Mouse (Mus musculus) thymus, postnatal 10 days (tissue): ENCODE data around the gene Cbfb.
"Not testable (repeated sequence)": the region's sequence is repeated elsewhere in the genome, so short reads cannot be mapped to it uniquely, and the experiment has no call there.

Experiments
- DNase-seq, 2 experiments: peaks; one replicate each; pipeline ENCODE4 v3.0.0; 2021; ENCODE audit warnings: low spot score in 2 of 2

The Cbfb gene

DNA sequence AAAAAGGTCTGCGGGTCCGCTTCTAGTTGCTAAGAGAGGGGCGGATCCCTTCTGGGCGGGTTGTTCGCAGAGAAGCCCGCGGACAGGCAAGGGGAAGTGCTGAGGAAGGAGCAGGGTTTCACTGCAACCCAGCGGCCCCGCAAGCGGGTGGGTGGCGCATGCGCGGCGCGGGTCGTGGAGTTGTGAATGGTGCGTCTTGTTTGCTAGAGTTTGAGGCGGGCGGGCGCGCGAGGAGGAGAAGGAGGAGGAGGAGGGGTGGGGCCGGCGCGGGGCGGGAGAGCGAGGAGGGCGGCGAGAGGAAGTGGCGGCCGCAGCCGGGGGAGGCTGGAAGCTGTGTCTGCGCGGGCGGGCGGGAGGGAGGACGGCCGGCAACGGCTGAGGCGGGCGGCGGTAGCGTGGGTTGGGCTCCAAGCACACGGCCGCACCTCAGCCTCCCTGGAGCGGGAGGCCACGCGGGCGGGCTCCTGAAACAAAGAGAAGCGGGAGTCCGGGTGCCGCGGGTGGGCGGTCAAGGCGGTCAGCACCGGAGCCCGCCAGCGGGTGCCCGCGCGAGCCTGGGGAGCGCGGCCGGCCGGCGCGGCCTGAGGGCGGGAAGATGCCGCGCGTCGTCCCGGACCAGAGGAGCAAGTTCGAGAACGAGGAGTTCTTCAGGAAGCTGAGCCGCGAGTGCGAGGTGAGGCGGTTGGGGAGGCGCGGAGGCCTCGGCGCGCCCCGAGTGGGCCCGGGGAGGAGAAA lies at the start of gene Cbfb:
Gene Cbfb, plus strand, starts transcription at position 294 of the 735 bp plus-strand sequence.
- peak; percentile 98 for DNase-seq

DNA sequence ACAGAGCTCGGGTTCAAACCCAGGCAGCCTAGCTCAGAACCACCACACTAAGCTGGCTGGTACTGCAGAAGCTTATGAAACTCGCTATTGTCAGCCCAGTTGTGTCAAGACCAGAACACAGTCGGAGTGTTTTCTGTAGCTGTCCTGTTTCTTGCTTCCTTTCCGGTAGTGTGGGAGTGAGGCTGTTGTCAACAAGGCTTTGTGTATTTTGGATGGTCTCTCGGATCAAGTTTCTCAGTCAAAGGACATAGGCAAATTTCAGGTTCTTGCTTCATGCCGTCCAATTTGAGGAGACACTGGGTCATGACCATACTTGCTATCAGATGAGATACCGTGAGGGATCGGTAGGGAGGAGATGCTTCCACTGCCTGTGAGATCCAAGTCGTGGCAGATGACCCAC lies 40.6 kb upstream of the Cbfb start:
- DNase-seq, result no peak

DNA sequence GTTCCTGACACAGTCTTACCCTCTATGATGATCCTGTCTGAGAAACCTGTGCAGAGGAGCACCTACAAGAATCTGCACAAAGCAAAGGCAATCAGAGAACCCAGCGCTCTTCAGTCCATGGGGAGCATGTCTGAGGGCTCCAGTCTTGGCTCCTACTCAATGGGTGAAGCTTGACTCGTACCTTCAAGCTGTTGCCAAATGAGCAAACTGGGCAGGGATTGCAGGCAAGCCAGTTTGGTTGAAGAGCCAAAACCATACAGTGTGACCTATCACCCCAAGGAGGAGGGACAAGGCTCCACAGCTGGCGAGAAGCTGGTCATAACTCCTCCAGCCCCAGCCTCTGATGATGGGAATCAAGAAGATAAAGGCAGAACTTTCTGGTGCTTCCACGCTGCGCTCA lies 39.0 kb upstream of the Cbfb start, which contains the start of gene Ces4a:
Gene Ces4a, plus strand, starts transcription at position 292 of the 400 bp plus-strand sequence.
- DNase-seq, result no peak

DNA sequence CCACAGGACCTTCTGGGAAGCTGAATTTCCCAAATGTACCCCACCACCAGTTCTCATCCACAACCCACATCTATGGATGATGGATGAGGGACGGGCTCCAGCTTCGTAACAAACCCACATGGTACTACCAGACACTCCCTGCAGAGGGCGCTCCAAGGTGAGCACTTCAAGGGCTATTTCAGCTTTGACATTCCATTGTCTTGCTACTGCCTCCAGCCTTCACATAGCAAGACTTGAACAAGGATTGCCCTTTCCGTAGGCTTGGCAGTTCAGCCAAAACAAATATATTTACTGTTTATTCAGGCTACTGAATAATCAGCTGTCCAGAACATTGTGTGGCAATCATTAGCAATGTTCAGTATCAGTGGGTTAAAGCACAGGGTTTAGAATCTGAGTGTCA lies 32.1 kb upstream of the Cbfb start:
- DNase-seq, result peak; percentile 27 to 60

DNA sequence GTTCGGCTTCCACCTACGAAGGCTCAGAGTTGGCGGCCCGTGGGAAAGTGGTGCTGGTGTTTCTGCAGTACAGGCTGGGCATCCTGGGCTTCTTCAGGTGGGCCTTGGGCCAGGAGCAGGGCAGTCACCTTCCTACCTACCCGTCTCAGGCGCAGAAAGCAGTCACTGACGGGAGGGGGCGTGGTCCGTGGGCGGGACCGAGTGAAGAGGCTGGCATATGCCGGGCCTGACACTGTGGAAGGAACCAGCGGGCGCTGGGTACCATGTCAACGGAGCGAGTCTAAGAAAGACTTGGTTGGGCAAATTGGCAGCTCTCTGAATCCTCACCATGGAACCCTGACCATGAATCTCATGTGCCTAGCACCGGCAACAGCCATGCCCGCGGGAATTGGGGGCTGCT lies 28.1 kb upstream of the Cbfb start:
- DNase-seq, result no peak

DNA sequence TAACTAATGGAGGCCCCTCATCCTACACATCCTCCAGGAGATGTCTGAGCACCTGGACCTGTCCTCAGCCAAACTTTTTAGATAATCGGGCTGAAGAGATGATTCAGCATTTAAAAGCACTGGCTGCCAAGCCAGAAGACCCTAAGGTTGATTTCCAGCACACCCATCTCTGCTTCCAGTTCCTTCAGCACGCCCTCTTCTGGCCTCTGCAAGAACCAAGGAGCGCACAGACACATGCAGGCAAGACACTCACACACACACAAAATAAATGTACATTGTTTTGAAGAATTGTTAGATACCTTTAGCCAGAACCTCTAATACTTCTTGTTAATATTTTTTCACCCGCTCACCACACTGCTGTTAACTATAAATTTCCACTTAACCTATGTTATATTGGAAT lies 18.8 kb upstream of the Cbfb start:
- no peak for DNase-seq

DNA sequence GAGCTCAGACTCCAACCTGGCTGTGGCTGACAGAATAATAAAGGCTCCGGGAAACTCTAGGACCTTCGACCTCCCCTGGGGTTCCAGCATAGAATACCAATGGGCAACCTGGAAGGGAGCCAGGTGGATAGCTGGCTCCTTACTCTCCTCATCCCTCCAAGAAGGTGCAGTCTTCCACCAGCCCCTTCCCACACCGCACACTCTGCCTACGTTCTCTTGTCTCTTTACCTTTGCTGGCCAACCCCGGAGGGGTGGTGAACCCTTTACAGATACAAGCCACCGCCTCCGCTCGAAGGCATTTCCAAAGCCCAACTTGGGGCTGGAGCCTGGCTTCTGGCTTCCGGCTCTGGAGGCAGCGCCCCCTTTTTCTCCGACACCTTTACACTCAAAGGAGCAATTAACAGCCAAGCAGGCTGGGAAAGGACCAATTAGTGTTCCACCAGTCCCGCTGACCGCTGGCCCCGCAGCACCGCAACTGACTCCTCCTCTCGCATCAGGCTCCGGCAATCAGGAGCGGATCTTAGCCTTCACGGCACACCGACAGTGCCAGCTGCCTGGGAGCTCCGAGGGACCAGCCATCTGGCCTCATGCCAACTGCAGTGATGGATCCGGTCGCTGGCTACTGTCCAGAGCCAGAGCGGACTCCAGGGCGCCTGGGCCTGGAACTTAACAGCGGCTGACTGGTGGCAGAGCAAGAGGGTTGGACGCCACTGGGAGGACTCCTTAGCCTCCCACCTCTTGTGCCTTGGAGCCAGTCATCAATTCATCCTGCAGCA lies 17.7 kb upstream of the Cbfb start:
- no peak for DNase-seq

DNA sequence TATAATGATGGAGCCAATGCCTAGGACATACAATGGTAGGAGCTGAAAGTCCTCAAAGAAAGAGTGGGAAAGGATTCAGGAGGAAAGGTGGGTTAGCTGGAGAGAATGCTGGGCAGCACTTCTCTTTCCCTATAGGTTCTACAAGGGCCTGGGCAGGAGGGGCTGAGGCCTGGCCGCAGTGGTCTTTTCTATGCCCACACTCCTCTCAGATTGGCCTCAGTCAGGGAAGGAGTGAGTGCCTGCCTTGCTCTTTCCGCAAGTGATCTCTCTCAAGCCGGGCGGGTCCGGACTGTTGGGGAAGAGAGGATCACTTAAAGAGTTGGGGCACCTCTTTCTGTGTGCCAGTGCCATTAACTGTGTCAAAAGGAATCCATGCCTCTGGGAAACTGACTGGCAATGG lies 16.2 kb upstream of the Cbfb start:
- no peak for DNase-seq

DNA sequence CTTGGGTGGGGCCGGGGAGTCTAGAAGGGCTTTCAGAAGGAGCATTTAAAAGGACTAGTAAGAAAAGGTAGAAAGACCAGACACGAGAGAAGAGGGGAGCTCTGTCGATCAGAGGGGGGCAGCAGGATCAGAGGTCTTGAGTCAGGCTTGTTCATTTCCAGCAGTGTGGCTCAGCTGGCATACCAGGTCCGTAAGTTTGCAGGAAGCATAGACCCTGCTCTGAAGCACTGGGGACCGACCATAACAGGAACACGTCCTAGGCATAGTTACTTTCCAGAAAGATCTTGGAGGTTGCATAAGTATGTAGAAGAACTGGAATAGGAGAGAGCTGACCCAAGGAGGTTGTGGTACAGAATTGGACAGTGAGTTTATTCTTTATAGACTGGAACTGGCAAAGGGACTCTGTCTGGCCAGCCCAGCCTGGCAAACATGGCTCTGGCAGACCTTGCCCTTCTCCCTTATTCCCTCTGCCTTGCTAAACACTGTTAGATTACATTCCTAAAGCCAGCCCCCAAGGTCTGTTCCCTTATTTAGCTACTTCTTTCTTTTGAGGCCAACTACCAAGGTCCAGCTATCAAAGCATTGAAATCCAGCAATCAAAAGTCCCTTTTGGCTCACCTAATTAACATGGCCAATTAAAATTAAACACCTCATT lies 15.3 kb upstream of the Cbfb start:
- no peak for DNase-seq

DNA sequence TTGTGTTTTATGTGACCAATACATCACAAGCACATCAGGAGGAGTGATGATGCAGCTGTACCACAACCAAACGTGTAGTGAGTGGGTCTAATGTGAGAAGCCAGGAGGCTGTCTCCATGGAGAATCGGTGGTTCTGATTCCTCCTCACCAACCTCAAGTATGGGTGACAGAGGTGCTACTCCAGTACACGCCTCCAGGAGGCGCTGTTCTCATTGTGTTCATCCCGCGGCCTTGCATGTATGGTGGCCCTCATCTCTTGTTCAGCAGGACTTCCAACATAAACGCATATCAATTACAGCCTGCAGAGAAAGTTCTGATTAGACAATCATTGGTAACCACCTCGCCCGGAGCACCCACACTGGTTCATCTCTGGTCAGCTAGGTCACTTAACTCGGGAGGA lies 12.9 kb upstream of the Cbfb start:
- peak; percentile 17 to 55 for DNase-seq

DNA sequence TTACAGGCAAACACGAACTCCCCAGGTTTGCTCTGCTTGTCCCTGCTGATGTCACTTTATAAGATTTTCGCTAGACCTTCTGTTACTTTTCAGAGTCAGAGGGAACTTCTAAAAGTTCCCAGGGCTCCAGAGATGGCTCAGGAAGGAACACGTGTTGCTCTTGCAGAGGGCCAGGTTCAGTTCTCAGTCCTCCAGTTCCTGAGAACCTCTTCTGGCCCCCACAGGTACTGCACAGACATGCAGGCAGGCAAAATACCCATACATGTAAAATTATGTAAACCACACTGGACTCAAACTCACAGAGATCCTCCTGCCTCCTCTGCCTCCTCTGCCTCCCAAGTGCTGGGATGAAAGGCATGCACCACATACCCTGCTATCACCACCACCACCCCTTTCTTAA lies 12.4 kb upstream of the Cbfb start:
- no peak for DNase-seq

DNA sequence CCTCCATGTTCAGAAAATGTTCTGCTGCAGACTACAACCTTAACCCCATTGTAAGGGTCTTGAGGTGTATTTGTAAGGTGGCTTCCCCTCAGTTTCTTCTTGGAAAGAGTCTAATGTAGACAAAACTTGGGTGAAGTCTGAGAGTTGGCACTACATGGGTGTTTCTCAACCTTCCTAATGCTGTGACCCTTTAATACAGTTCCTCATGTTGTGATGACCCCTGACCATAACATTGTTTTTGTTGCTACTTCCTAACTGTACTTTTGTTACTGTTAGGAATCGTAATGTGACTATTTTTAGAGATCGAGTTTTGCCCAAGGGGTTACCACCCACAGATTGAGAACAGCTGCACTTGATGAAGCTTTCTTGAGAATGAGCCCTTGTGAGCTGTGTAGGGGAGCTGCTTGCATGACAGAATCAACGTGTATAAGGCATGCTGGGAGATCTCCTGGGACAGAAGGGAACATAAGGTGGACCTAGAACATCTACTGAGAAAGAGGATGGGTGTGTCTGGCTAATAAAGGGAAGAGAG lies 9.3 kb upstream of the Cbfb start:
- DNase-seq, result no peak

DNA sequence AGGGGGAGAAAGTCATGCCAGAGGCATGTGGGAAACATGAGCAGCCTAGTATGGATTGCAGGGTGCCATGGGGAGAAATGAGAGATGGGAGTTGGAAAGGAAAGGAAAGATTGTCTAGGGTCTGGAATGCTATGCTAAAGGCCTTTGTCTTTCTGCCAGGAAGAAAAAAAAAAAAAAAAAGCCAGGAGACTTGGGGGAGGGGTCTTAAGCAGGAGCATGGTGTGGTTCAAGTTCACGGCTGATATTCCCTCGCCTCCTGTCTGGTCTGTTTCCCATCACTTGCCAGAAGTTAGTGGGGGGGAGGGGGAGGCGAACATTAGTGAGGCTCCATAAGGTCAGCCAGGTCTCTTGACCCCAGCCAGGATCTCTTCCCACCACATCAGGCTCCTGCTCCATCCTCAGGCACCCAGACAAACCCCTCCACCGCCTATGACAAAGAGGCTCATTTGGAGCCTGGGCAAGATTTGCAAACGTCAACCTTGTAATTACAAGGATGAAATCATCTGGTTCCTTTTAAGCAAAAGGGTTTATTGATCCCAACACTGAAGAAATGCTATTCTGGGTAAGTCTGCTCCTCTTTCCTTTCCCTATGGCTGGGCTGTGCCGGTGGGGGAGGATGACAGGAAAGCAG lies 6.1 kb upstream of the Cbfb start:
- DNase-seq, result no peak

DNA sequence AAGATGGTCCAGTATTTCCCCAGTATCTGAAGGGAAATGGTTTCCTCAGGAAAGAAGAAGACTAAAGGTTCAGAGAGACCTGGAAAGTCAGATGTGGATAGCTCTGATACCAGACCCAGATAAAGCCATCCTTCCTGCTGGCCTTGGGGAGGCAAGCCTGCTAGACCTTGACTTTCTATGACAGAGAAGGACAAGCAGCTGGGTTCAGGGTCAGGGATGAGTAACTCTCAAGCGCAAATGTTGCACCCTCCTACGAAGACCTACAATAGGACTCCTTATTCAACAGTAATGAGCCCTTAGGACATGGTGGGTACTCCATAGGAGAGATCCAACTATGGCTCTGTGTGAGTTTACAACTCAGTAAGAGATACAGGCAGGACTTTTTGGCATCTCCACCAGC lies 5.3 kb upstream of the Cbfb start:
- no peak for DNase-seq

DNA sequence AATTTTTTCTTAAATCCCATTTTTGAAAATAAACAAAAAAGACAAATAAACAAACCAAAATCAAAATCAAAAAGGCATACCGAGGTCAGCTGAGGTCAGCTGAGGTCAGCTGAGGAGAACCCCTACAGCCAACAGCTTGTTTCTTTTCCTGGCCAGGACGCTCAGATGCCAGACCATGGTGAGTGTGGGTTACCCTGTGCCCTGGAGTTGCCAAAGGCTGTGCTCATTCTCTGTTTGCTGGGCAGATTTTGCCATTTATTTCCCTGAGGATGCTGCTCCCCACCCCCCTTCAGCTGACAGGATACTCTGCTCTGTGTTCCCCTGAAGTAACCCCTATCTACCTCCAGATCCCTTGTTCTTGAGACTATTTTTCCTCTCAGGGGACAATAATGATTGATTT lies 3.4 kb upstream of the Cbfb start:
- DNase-seq, result no peak

DNA sequence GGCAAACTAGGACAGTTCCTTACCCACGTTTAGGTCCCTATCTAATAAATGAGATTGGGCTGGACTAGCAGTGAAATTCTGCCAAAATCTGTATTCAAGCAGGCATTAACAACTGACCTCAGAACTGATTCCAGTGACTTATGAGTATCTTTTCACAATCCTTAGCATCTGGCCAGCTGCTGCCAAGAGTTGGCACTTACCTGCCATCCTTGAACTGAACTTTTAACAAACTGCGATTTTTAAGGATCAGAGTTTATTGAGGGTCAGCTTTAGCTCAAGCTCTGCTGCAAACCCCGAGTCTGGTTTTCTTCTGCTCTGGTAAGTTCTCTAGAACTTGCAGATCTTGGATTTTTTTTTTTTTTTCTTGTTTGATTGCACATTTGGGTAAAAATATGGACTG lies 892 bp upstream of the Cbfb start:
- no peak for DNase-seq

DNA sequence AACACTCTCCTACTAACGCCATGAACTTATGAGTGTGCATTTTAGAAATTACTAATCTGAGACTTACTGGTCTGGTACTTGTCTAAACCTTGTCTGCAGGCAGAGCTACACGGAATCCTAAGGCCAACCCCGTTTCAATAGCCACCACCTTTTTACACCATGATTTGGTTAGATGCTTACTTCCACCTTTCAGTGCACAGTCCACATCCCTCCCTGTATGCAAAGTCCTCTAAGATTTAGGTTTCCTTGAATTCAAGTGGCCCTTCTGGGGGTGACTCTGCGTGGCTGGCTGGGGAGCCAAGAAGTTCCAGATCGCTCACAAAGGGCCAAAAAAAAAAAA lies 463 bp upstream of the Cbfb start:
- no peak for DNase-seq

DNA sequence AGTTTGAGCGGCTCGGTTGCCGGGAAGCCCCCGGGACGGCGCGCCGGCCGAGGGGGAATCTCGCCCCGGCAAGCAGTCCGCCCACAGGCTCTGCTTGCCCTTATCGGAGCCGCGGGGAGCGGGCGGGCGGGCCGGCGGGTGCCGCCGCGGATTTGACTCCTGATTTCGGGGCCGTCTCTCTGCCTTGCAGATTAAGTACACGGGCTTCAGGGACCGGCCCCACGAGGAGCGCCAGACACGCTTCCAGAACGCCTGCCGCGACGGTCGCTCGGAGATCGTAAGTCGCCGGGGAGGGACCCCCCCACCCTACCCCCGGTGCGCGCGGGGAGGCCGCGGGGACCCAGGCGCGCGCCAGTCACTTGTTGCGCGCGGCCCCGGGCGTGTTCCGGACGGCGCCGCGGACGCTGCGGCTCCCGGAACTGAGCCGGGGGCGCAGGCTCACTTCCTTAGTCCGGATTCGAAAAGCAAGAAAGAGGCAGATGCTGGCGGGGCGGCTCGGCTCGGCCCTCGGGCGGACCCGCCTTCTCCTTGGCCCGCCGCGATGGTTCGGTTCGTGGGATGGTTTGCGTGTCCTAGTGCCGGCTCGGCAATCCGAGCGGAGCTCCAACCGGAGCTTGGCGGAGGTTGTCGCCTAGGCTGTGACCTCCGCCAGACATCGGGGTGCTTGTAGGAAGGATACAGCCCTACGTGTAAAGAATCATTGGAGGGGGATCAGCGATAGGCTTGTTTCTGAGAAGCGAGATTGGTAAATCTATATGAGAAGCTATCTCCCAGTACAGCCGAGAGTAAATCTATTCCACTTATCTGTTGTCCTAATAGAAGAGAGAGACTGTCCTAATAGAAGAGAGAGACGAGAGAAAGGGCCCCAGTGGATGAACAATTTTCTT lies 885 bp downstream of the Cbfb start:
- peak; percentile 62 to 65 for DNase-seq

DNA sequence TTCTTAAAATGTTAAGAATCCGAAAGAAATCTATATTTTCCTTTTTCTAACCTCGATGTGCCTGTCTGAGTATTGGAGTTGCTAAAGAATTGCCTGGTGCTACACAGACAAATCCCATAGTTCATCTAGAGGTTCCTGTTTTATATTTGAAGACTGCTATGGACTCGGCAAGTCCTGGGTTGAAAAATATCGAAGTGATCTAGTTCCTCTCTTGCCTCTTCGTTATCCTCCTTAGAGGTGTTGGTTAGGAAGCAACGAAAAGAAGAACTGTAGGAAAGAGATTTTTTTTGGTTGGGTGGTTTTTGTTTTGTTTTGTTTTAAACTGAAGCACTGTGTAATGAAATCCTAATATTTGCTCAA lies 1.5 kb downstream of the Cbfb start:
- DNase-seq, result no peak

DNA sequence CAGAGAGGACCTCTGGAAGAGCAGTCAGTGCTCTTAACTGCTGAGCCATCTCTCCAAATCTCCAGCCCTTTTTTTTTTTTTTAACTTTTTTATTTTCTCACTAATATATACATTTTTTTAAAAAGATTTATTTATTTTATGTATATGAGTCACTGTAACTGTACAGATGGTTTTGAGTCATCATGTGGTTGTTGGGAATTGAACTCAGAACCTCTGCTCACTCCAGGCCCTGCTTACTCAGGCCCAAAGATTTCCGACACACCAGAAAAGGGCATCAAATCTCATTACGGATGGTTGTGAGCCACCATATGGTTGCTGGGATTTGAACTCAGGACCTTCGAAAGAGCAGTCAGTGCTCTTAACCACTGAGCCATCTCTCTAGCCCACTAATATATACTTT lies 4.8 kb downstream of the Cbfb start:
- not testable (repeated sequence) for DNase-seq

DNA sequence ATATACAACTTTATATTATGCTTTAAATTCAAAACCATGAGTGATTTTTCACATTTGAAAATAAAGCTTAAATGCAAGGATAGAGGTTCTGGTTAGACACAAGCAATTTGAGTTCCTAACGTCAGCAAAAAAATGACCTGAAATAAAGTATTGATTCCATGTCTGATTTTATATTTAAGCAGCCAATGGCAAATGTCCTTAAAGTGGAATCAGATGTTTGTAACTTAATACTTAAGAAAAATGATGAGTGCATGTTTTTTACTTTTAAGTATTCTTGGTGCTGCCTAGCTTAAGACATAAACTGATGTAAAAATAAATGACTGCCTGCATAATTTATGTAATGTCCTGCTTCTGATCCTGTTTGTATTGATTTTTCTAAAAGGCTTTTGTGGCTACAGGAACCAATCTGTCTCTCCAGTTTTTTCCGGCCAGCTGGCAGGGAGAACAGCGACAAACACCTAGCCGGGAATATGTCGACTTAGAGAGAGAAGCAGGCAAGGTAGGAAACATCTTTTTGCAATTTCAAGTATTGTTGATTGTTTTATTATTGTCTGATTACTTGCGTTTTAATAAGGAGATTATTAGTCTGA lies 7.8 kb downstream of the Cbfb start:
- DNase-seq, result no peak
